Mouse (Mus musculus): ENCODE results near the gene Abcb9.

- no peak for TF ChIP-seq CTCF (IDR thresholded peaks at IDR 0.05; ENCODE audit: borderline replicate concordance, insufficient read depth, low read depth, low read length)
- no peak for TF ChIP-seq POLR2A (IDR thresholded peaks at IDR 0.05; ENCODE audit: borderline replicate concordance, insufficient read depth, low read length)
Observed at GRCm38 (mm10) chr5:124079880-124080279, 15.7 kb downstream of the Abcb9 start.

Measured in cerebellum, adult 2 months (tissue).